In the genomic region with DNA sequence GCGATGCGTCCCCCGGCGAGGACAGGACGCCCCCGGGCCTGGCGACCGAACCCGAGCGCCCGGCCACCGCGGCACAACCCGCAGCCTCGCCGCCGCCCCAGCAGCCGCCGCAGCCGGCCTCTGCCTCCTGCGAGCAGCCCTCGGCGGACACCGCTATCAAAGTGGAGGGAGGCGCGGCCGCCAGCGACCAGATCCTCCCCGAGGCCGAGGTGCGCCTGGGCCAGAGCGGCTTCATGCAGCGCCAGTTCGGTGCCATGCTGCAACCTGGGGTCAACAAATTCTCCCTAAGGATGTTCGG, we compare ENCODE assay signal across 8 mouse cellular contexts. TPM values are rescaled to one million over a fixed set of nuclear protein-coding genes. Genes with fewer than 3 reads are reported as not detected.
A peak's percentile ranks its signal among the peaks of the same experiment; 100 is the strongest.
DNase-seq lines count a peak whose midpoint lies in the region; ATAC-seq lines count a peak whose summit lies in the region.

No protein-coding gene starts in this region.

- intact Hi-C loops in heart, postnatal 25 days (cut with DNase I): no loop called here

- peak overlapping the region; percentile 90 for H3K4me3 ChIP-seq in heart, embryonic 12.5 days
- peak overlapping the region; percentile 77 for H3K4me3 ChIP-seq in embryonic facial prominence, embryonic 10.5 days
- peak overlapping the region; percentile 89 for H3K4me3 ChIP-seq in hindbrain, embryonic 13.5 days
- peak overlapping the region; percentile 89 for H3K4me3 ChIP-seq in midbrain, embryonic 14.5 days (replicated peaks; ENCODE audit: low read depth, low read length)

- peak overlapping the region; percentile 87 for H3K27ac ChIP-seq in heart, embryonic 12.5 days (ENCODE audit: poor library complexity, severe bottlenecking)
- H3K27ac ChIP-seq in embryonic facial prominence, embryonic 10.5 days (replicated peaks): peak overlapping the region; percentile 79
- peak overlapping the region; percentile 98 for H3K27ac ChIP-seq in hindbrain, embryonic 13.5 days
- H3K27ac ChIP-seq in midbrain, embryonic 14.5 days (replicated peaks; ENCODE audit: low read depth, low read length): peak overlapping the region; percentile 98

- peaks cover 35% of the 10 kb centered on the region for H3K27me3 ChIP-seq in heart, embryonic 12.5 days (replicated peaks)
- H3K27me3 ChIP-seq in embryonic facial prominence, embryonic 10.5 days (replicated peaks; ENCODE audit: low read depth, poor library complexity, severe bottlenecking): peaks cover 98% of the 10 kb centered on the region
- peaks cover 42% of the 10 kb centered on the region for H3K27me3 ChIP-seq in hindbrain, embryonic 13.5 days
- peaks cover 4% of the 10 kb centered on the region; the same call in 1 of the 2 replicates for H3K27me3 ChIP-seq in midbrain, embryonic 14.5 days (ENCODE audit: control insufficient read depth, insufficient read depth, low read length)

- H3K9me3 ChIP-seq in heart, embryonic 12.5 days (replicated peaks): no peaks in the 10 kb centered on the region
- H3K9me3 ChIP-seq in embryonic facial prominence, embryonic 10.5 days: no peaks in the 10 kb centered on the region
- H3K9me3 ChIP-seq in hindbrain, embryonic 13.5 days: no peaks in the 10 kb centered on the region
- no peaks in the 10 kb centered on the region for H3K9me3 ChIP-seq in midbrain, embryonic 14.5 days (ENCODE audit: control insufficient read depth, low read length)

- H3K4me1 ChIP-seq in heart, embryonic 12.5 days (replicated peaks): peaks cover 51% of the 10 kb centered on the region
- H3K4me1 ChIP-seq in embryonic facial prominence, embryonic 10.5 days: peaks cover 43% of the 10 kb centered on the region
- peaks cover 63% of the 10 kb centered on the region for H3K4me1 ChIP-seq in hindbrain, embryonic 13.5 days (replicated peaks)
- H3K4me1 ChIP-seq in midbrain, embryonic 14.5 days (ENCODE audit: control insufficient read depth, insufficient read depth, low read length): peaks cover 51% of the 10 kb centered on the region

- no peaks in the 10 kb centered on the region for H3K36me3 ChIP-seq in heart, embryonic 12.5 days
- no peaks in the 10 kb centered on the region for H3K36me3 ChIP-seq in embryonic facial prominence, embryonic 10.5 days (replicated peaks)
- no peaks in the 10 kb centered on the region for H3K36me3 ChIP-seq in hindbrain, embryonic 13.5 days
- no peaks in the 10 kb centered on the region for H3K36me3 ChIP-seq in midbrain, embryonic 14.5 days (ENCODE audit: control insufficient read depth, insufficient read depth, low read length)

- 0 out of 2 replicates have a peak, but pooled peaks have one; percentile 16 for ATAC-seq in heart, embryonic 12.5 days (ENCODE audit: insufficient number of reproducible peaks, low FRiP score)
- no peak for ATAC-seq in hindbrain, embryonic 13.5 days (ENCODE audit: low FRiP score)
- ATAC-seq in midbrain, embryonic 14.5 days (ENCODE audit: low FRiP score, low TSS enrichment): no peak

- H3K4me2 ChIP-seq in heart, embryonic 12.5 days: peak overlapping the region; percentile 98
- H3K4me2 ChIP-seq in hindbrain, embryonic 13.5 days: peak overlapping the region; percentile 87
- peak overlapping the region; percentile 71 for H3K4me2 ChIP-seq in midbrain, embryonic 14.5 days (ENCODE audit: low read length)

- WGBS in heart, embryonic 12.5 days: under 1% methylated on average over 34 of the region's 35 CpGs
- WGBS in embryonic facial prominence, embryonic 10.5 days: under 1% methylated on average over 35 of the region's 35 CpGs
- under 1% methylated on average over 28 of the region's 35 CpGs for WGBS in hindbrain, embryonic 13.5 days
- 0% methylated on average over 35 of the region's 35 CpGs for WGBS in midbrain, embryonic 14.5 days

- peak overlapping the region; percentile 89 for H3K9ac ChIP-seq in heart, embryonic 12.5 days
- peak overlapping the region; percentile 93 for H3K9ac ChIP-seq in hindbrain, embryonic 13.5 days
- peak overlapping the region; percentile 90 for H3K9ac ChIP-seq in midbrain, embryonic 14.5 days (replicated peaks; ENCODE audit: low read length)

- DNase-seq in heart, postnatal 25 days (ENCODE audit: low spot score): no peak
- peak; percentile 62 for DNase-seq in embryonic facial prominence, embryonic 10.5 days (ENCODE audit: low spot score)
- peak; percentile 58 for DNase-seq in midbrain, embryonic 14.5 days
- DNase-seq in adipocyte (ENCODE audit: low spot score): no peak
- no peak for DNase-seq in T-cell, adult 2 months (ENCODE audit: low spot score)
- no peak for DNase-seq in B cell, adult 2 months

RNA-seq across cellular contexts. Expression of gene Hcn4, which starts 0.7 kb away (rescaled TPM):
- 2.3 and 2.5 TPM in 2 replicates for polyA plus RNA-seq in heart, embryonic 12.5 days (2016; fragmentation: Nextera tagmentation; extraction: Ambion mirVana)
- 1 to 10 TPM; 6.5 to 7.0 TPM for total RNA-seq in heart, postnatal 25 days (2021)
- polyA plus RNA-seq in embryonic facial prominence, embryonic 10.5 days (2016; fragmentation: Nextera tagmentation; extraction: Ambion mirVana): 0.20 and 0.25 TPM in 2 replicates
- 3.0 and 3.1 TPM in 2 replicates for polyA plus RNA-seq in hindbrain, embryonic 13.5 days (2015; fragmentation: Nextera tagmentation; extraction: Ambion mirVana)
- 4.9 and 6.9 TPM in 2 replicates for polyA plus RNA-seq in midbrain, embryonic 14.5 days (2014; fragmentation: Nextera tagmentation; extraction: Ambion mirVana)

Comparison
In these comparisons a context has a peak if more than half of its experiments do, and no peak if none do; other contexts are left out.
1. DNase-seq: peak in embryonic facial prominence, embryonic 10.5 days (single experiment) and midbrain, embryonic 14.5 days (single experiment); none in heart, postnatal 25 days (single experiment), adipocyte (single experiment), T-cell, adult 2 months (single experiment) and B cell, adult 2 months (0 of 2).
2. Peak in every context shown above with its lines, with median percentiles within 50 percentile points of each other: H3K27ac ChIP-seq, H3K4me2 ChIP-seq, H3K4me3 ChIP-seq and H3K9ac ChIP-seq.